Mouse (Mus musculus): Measurements from ENCODE around the gene Ubl3.

Ubl3 gene

DNA sequence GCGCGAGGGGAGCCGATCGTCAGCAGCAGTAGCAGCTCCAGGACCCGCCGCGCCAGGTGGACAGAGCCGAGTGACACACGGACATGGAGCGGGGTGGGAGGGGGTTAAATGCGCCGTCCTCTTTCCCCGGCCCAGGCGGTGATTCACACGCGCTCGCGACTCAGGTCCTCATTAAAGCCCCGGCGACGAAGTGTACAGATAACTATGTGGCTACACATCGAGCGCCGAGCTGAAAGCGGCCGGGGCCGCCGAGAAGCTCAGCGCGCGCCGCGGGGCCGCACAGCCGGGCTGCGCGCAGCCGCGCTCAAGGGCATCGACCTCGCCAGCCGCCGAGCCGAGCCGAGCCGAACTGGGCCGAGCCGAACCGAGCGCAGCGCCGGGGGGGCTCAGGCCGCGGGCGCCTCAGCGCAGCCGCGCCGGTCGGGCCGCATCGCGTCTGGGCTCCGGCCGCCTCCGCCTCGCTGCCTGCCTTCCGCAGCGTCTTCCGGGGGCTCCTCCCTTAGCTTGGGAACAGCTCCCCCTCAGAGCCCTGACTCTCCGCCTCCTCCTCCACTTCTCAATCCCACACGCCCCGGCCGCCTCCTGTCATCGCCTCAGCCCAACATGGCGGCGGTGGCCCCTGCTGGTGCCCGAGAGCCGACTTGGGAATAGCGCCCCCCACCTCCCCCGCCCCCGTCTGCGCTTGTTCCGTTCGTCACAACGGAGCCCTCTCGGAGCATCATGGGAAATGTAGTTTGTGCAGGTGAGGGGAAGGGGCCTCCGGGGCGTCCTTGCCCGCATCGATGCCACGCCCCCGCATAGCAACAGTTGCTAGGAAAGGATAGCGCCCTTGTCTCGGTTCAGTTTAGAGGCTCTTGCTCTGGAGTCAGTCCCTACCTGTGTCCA, at the start of gene Ubl3:
Ubl3 (minus strand) TSS at position 603 of the 885 bp plus-strand sequence.
- DNase-seq (ENCODE audit: low spot score in 2 of 2), result peak; percentile 62 to 74

DNA sequence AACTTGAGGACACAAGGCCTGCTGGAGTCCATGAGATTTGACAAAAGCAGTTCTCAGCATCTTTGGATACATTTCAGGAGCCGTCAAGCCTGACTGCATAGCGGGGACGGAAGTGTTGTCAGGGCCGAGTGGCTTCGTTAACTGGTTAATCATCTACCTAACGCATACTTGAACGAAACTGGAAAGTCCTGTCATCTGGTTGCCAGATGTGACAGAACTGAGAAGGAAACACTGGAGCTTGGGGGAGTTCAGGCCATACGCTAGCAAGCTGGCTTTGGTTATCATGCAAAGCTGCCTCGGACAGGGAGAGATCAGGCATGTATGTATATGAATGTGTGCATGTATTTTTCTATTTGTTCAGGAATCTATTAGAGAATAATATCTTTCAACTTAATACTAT, 45.8 kb upstream of the Ubl3 start:
- no peak for DNase-seq (ENCODE audit: low spot score in 2 of 2)

DNA sequence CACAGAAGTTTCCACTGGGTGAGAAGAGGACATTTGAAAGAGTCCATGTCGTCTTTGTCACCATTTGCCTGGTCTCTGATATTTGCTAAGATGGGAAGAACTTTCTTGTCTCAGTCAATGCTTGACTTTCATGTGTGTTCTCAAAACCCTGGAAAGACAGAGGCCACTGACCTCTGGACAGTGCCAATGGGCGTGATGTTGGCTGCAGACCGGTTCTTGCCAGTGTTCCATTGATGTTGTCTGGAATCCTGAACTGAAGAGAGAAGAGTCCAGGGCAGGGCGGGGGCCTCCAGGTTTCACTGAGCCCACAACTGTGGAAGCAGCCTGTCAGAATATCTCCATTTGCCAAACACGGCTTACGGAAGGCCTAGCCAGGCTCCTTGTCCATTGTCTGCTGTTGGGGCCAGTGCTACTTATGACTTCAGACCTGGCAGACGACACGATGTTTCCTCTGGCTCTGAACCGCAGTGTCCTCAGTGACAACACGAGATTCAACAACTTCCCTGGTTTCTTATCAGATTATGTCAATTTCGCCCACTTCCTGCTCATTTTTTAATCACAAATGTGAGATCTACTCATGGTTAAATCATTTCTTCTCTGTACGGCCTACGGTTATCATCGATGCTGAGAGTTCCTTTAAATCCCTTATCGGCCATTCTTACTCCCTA, 43.6 kb upstream of the Ubl3 start:
- peak in 1 of 2 experiments; percentile 18 for DNase-seq (ENCODE audit: low spot score in 2 of 2)

DNA sequence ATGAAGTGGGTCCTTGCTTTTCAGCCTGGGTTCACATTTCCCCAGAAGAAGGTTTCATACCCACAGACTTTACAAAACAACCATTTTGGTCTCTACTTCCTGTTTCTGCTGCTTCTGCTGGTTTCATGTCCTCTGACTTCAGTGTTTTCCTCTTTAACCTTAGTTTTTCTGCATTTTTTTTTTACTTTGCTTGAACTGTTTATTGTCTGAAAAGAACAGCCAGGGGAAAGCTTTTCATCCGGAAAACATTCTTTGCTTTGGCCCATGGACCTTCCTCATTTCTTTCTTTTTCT, 42.8 kb upstream of the Ubl3 start:
- peak in 1 of 2 experiments; percentile 13 for DNase-seq (ENCODE audit: low spot score in 2 of 2)

DNA sequence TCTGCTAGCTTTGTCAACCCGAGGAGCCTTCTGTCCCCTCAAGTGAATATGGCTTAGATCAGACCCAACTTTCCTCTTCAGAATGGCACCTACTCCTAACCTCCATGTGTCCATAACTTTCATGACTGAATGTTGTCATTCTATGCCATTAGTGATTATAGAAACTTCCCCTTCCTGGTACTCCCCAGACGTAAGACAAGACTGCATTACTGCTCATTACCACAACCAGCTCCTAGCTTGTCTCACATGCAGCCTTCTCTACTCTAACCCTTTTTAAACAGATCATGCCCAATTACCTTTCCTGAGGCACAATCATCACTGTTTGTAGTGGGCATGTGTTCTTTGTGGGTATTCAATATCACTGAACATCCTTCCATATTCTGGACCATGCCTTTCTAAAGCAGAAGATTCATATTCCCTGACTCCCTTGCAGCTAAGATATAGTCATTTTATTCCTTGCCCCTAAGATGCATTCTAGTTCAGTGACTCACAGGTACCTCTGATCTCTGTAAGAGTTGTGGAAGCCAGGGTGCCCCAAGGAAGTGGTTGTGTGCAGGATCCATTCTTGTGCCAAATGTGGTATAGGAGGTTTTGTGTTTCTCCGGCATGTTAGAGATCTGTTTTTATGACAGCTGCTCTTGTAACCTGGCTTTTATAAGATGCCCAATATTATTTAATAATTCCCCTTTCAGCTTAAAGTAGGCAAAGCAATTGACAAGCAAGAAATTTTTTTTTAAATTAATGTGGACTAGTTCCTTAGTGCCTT, 42.3 kb upstream of the Ubl3 start:
- no peak for DNase-seq (ENCODE audit: low spot score in 2 of 2)

DNA sequence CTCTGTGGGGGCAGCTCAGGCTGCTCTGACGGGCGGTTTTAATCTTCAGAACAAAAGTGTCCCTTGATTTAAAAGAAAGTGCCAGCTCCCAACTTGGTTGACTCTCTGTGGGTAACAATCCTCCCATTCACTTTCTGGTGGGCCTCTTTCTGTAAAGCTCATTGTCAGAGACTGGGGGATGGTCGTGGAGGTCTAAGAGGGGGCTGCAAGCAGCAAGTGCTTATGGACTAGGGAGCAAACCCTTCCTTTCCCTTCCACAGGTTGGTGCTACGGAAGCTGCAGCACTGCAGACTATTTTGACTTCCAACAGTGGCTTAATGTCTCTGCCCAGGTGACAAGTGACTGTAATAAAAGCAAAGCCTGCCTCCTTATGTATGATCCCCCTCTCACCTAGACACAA, 41.0 kb upstream of the Ubl3 start:
- DNase-seq (ENCODE audit: low spot score in 2 of 2), result no peak

DNA sequence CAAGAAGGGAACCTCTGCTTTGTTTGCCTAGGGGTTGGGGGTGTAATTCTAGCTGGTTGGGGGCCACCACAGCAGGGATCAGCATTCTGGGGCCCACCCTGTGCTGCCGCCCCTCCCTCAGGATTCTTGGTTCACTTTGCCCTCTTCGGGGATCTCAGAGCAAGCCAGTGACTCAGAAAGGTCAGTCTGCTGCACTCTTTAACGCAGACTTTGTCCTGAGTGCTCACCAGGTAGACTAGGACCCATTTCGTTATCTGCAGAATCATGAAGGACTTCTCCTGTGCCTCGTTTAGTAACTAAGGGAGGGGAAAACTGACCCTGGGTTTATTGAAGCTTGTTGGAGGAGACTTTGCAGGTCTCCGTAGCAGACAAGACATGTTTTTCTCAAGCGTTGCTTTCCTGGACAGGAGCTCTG, 38.9 kb upstream of the Ubl3 start:
- DNase-seq (ENCODE audit: low spot score in 2 of 2), result no peak

DNA sequence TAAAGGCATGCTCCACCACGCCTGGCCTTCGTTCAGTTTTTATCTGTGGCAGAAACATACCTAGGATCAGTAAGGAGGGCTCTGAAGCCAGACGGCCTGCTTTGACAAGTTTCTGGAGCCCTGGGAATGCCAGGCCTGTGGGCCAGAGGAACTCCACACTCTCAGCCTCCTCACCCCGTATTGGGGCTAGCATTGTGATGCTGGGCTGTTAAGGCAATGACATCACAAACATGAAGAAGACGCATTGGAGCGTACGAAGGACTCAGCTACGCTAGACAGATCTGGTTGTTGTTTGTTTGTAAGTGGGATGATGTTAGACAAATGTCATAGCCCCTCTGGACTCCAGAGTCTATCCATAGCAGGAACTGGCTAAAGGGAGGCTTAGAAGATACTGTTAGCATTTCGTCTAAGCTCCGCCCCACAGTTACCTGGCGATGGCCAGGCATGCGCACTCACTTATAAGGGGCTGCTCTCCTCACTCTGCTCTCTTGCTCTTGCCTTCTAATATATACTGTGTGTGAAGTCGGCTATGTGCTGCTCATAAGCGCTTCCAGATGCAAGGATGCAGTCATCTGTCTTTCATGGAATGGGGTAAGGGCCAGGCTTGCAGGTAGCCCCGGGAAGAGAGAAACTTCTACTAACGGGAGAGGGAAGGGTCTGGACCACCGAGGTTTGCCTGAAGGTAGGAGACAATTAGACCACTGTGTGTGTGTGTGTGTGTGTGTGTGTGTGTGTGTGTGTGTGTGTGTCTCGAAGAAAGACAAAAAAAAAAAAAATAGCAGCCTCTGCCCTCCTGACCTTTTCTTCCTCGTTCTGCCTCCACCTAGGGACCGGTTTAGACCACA, 38.2 kb upstream of the Ubl3 start:
- DNase-seq (ENCODE audit: low spot score in 2 of 2), result no peak

DNA sequence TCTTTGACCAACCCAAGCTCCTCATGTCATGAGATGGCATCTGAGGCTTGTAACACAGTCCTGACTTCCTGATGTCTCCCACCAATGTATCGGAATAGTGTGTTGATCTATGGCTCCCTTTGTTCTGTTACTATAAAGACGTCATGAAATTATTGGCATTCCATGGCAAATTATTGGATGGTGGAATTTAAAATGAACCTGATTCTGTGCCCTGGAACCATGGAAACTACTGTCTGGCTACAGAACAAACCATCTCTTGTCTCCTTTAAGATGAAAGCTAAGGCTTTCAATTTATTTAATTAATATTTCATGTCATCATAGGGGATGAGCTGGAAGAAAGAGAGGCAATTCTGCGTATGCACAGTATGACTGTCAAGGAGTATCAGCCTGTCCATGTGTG, 36.4 kb upstream of the Ubl3 start:
- no peak for DNase-seq (ENCODE audit: low spot score in 2 of 2)

DNA sequence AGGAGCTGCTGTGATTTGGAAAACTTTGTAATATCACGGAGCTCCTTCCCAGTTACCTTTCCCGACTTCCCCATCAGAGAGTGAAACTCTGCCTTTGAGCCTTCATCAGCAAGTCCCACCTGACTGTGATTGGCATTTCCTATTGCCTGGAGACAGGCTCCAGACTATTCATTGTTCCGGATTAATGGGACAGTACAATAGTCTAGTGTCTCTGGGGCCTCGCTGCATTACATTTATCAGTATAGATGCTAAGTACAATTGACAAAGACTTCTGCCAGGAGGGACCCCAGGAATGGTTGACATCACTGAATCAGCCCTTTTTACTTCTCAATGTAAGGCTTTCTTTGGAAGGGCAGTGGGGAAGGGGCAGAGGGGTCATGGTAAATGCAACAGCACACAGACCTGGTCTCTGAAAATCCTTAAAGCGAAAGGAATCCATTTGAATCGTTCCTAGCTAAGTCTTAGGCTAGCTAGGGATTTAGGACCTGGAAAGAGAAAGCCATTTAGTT, 35.6 kb upstream of the Ubl3 start:
- no peak for DNase-seq (ENCODE audit: low spot score in 2 of 2)

DNA sequence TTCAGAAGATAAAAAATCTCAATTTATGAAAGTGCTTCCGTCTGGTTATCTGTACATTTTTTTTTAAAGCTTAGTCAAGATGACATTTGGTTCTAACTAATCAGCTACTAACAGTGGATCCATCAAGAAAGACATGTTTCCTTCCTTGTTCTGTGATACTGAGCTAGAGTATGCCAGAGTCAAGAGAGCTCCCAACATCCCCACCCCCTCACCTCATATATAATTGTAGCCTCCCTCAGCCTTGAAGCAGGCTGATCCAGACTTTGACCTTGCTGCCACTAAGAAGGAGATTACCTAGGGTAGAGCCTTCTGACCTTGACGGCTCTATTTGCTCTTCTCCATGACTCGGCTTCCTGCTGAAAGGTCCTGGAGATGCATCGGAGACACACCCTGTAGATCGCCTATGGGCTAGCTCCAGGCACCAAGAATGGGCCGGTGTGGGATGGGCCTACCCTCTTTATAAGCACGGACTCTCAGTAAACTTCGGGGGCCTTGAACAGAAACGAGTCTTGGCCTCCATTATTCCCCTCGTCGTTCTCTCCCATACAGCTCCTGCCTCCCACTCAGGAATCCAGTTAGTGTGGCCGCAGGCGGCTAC, 27.9 kb upstream of the Ubl3 start:
- DNase-seq (ENCODE audit: low spot score in 2 of 2), result no peak

DNA sequence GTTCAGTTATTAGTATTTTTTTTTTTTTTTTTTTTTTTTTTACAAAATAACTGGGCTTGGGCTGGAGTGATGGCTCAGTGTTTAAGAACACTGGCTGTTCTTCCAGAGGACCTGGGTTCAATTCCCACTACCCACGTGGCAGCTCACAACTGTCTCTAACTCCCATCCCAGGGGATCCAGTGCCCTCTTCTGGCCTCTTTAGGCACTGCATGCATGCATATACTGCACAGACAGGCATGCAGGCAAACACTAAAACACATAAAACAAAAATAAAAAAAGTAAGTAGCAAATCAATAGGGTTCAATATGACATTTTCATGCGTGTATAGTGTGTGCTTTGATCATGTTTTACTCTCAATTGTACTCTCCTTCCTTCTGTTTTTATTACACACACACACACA, 26.6 kb upstream of the Ubl3 start:
- DNase-seq (ENCODE audit: low spot score in 2 of 2), result no peak

DNA sequence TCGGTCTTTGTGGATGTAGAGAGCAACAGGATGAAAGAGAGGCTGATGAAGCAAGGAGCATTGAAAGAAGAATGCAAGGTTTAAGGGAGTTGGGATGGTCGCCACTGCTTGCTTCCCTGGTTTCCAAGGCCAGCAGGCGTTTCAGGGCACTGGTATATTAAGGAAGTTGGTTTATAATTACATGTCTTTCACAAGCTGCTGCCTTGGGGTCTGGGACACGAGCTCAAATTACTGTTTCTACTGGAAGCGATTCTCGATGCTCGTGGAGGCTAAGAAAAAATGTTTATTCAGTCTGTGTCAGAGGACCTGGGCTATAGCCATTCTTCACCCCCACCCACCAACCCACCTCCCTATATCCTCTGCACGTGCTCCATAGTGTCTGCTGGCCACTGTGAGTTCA, 25.8 kb upstream of the Ubl3 start:
- DNase-seq (ENCODE audit: low spot score in 2 of 2), result no peak

DNA sequence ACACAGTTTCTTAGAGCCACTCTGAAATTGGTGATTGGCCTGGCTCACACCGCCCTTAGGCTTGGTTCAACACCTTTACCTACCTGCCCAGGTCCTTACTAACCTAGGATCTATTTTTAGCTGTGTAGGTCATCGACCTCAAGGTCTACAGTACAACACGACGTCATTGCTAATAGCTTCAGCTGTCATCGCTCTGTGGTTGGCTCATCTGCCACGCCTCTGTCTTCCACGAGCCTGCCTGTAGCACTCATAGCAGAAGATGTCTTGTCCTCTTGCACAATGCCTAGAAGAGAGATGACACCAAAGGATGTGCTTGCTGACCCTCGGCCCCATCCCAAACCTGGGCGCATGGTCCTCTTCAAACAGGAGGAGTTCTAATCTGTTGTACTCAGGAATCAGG, 24.7 kb upstream of the Ubl3 start:
- no peak for DNase-seq (ENCODE audit: low spot score in 2 of 2)

DNA sequence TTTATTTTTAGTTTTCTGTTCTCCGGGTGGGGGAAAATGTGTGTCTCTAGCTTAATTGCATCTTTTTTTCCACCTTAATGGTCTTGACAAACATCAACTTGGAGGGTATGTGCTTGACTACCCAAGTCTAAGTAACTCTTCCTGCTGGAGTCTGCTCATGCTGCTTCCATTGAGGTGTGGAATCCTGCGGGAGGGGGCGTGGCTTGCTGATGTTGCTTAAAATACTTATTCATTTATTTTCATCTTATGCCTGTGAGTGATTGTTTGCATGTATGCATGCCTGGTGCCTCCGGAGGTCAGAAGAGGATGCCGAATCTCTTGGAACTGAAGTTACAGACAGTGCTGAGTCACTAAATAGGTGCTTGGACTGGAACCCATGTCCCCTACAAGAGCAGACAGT, 22.6 kb upstream of the Ubl3 start:
- no peak for DNase-seq (ENCODE audit: low spot score in 2 of 2)

DNA sequence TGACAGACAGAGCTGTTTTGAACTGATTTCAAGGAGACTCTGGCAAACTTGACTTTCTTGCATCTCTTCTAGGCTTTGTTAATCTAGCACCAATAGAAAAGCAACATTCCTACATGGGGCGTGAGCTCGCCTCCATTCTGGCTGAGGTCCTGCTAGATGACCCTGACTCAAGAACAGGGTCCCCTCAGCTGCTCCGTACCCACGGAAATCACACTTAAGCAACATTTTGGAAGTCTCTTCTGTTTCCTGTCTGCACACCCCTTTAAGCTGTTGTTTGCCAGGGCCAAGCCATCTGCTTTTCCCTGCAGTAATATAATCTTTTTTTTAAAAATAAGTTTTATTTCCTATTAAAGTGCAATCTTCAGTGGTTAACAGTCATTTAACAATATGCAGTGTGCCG, 20.1 kb upstream of the Ubl3 start:
- DNase-seq (ENCODE audit: low spot score in 2 of 2), result no peak

DNA sequence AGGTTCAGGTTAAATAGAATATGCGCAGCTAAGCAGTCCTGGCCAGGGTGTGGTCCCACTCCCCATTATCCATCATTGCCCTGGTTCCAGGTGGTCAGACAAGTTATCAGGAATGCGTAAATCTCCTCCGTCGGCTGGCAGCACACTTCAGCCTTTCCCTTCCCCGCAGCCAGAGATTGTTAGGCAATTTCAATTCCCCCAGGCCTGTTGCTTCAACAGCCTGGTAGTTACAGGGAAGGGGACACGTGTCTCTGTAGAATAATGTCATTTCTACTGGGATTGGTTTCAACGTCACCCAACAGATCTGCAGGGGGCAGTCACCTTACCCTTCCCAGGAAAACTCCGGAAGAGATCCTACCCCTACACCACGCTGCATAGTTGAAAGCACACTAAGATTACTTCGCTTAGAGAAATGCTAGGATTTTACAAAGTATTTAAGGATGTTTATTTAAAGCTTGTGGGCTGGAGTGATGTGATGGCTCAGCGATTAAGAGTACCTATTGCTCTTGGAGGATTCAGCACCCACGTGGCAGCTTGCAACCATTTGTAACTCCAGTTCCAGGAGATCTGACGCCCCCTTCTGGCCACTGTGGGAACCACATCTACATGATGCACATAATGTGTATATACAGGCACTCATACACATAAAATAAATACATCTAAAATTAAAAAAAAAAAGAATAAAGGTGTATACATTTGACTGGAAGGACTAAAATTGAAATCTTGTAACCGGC, 18.1 kb upstream of the Ubl3 start:
- DNase-seq (ENCODE audit: low spot score in 2 of 2), result no peak

DNA sequence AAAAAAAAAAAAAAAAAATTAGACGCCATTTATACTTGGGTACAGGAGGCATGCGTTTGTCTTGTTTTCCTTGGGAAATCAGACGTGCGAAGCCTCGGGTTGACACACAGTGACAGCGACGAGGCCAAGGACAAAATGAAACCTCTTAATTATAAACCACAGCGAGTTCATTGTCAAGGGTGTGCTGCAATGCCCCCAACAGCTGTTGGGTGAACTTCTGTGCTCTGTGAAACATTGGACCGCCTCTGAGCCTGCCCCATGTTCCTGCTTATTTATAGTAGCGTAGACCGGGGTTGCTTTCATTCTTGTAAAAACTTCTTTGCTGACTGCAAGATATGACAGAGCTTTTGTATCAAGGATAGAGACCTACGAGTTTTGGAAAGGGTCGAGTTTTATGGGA, 16.9 kb upstream of the Ubl3 start:
- DNase-seq (ENCODE audit: low spot score in 2 of 2), result no peak

DNA sequence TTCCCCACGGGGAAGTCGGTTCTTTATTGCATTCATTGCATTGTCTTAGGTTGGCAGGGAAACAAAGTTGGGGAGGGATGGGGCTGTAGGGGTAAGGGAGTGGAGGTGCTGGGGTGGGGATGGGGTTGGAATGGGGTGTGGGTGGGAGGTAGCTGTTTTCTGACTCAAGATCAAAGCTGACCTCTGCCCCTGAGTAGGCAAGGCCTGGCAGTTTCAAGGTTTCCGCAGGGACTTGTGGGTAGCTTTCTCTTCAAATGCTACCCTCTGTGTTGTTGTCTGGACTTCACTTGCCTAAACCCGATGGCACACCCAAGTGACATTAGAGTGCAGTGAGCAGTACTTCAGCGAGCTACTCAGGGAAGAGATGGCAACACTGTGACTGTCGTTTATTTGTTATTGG, 13.0 kb upstream of the Ubl3 start:
- no peak for DNase-seq (ENCODE audit: low spot score in 2 of 2)

DNA sequence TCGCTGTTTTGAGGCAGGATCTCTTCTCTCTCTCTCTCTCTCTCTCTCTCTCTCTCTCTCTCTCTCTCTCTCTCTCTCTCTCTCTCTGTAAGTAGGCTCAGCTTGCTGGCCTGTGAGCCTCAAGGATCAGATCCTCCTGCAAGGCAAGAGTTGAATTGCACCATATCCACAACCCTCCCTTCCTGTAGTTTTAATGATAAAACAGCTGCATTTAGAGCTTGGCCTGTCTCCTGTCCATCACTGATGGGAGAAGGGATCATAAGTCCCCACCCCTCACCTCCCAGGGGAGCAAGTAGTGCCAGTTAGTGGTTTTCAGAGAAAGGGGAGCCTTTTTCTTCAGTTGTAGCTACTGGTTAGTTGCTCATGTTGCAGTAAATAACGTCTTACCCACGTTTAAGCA, 11.5 kb upstream of the Ubl3 start:
- DNase-seq (ENCODE audit: low spot score in 2 of 2), result no peak

DNA sequence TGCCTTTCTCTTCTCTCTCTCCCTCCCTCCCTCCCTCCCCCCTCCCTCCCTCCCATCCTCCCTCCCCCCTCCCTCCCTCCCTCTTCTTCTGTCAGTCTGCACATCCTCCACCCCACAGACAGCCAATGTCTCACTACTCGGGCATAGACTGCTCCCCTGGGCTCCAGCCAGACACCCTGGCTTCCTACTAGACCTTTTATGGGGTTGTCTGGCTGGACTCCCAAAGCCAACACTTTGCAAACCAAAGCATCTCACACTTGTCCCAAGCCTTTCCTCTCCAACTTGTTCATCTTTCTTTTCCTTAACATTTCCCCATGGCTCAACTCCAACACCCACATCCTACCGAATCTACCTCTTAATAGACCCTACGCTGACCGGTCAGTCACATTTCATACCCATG, 10.7 kb upstream of the Ubl3 start:
- no peak for DNase-seq (ENCODE audit: low spot score in 2 of 2)

Data from natural killer cell, adult 2 months (primary cell).